Mouse (Mus musculus) brown adipose tissue, adult 24 weeks (tissue): ENCODE data around the gene Hba-a2. TPM values are rescaled to one million over a fixed set of nuclear protein-coding genes. Genes with fewer than 3 reads are reported as not detected.
"Not testable (repeated sequence)": the region's sequence is repeated elsewhere in the genome, so short reads cannot be mapped to it uniquely, and the experiment has no call there.

ENCODE experiments used
- H3K27ac ChIP-seq: fragments of 200-500 bp; replicated peaks from 2 replicates; pipeline ENCODE4 v1.5.1; 2012; ENCODE audit warnings: low read depth, mild to moderate bottlenecking, low read length
- H3K4me1 ChIP-seq: fragments of 200-500 bp; 2 replicates; pipeline ENCODE4 v1.6.1; 2012; ENCODE audit warnings: low read length, mixed read lengths; ENCODE audit not compliant: control insufficient read depth, insufficient read depth, insufficient read length
- H3K4me3 ChIP-seq: fragments of 200-500 bp; 2 replicates; pipeline ENCODE4 v1.5.1; 2012; ENCODE audit warnings: low read depth, mild to moderate bottlenecking, low read length, moderate library complexity; ENCODE audit not compliant: insufficient read depth
- polyA plus RNA-seq: library from polyadenylated mRNA; stranded (reverse); fragments of >200 nt; gene quantifications from 2 replicates; pipeline ENCODE4 v1.2.4, GENCODE M21; 2012; ENCODE audit not compliant: missing spikeins, insufficient read depth, insufficient read length

Gene Hba-a2
- polyA plus RNA-seq = 532 and 3,024 TPM in 2 replicates

DNA sequence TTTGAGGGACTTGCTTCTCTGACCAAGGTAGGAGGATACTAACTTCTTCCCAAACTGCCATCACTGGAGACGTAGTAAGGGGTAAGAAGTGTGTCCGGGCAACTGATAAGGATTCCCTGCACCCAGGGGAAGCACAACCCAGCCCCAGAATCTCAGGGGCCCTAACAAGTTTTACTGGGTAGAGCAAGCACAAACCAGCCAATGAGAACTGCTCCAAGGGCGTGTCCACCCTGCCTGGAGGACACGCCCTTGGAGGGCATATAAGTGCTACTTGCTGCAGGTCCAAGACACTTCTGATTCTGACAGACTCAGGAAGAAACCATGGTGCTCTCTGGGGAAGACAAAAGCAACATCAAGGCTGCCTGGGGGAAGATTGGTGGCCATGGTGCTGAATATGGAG, at the start of gene Hba-a2:
Hba-a2 (plus strand) TSS at position 287 of the 400 bp plus-strand sequence.
- not testable (repeated sequence) for H3K4me1 ChIP-seq, H3K4me3 ChIP-seq, H3K27ac ChIP-seq

- peaks cover 2% of the 10 kb centered on the region; the same call in 1 of the 2 replicates for H3K4me1 ChIP-seq
- no peak overlapping the region for H3K4me3 ChIP-seq
- H3K27ac ChIP-seq = no peak overlapping the region
Measured at GRCm38 (mm10) chr11:32247068-32247467, 49.2 kb upstream of the Hba-a2 start.

DNA sequence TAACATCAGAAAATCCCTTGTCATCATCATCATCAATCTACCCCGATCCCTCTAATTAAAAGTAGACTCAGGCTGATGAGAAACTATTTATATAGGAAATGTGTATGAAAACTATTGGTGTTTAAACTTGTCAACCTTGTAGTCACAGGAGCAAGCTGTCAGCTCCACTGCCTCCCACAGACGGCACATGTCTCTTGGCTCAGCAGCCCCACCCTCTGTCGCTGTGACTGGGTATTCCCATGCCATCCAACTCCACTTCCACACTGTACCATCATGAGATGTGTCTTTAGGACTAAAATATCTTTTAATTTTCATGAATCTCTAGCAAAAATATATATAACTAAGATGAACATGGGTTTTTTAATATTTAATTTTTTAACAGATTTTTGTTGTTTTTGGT, 47.9 kb upstream of the Hba-a2 start:
- peaks cover 2% of the 10 kb centered on the region; the same call in 1 of the 2 replicates for H3K4me1 ChIP-seq
- H3K27ac ChIP-seq = no peak overlapping the region
- H3K4me3 ChIP-seq = no peak overlapping the region

DNA sequence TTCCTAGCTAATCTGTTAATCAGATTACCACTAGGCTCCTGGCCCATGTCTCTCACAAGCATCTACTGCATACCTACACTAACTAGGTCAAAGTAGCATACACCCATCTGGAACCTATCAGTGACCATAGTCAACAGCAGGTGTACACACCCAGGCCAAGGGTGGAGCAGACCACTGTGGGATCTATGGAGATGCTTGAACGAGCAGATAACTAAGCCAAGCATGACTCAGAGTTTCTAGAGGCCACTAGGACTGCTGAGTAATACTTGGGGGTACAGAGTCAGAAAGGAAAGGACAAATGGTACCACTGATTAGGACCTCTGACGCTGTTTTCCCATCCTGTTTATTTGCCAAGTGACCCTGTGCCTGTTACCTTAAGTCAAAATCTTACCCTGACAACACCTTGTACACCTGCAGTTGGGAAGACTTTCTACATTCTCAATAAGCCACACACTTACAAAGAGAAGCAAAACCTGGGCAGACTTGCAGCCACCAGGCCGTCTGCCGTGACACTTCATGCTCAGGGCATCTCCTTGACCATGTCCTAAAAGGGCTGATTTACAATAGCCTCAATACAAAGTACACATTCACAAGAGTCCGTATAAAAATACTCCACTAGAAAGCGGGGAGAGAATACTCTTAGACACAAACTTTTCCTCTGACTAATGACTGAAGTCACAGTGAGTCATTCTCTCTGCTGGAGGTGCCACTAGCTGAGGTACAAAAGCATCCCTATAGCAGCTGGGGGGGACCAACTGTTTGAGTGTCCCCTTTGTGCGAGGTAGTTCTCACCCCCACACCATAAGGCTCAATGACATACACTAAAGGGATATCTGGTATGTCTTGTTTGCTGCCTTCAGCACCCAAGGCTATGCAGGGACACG, 45.2 kb upstream of the Hba-a2 start:
- Histone ChIP-seq H3K4me1 (no peaks in the 10 kb centered on the region), H3K4me3 (no peak overlapping the region), H3K27ac (no peak overlapping the region)

DNA sequence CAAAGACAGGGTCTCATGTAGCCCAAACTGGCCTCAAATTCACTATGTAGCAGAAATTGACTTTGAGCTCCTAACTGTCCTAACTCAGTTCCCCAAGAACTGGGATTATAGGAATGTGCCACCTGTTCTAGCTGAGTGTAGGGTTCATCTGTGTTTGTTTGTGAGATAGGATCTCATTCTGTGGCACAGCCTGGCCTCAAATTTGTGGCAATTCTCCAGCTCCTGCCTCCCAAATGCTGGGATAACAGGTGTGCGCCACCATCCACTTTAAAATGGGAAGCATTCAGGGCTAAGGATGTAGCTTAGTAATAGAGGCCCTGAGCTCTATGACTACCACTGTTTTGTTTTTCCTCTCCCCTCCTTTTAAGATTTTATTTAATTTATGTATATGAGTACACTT, 43.2 kb upstream of the Hba-a2 start:
- Histone ChIP-seq H3K4me3 (no peak overlapping the region), H3K4me1 (no peaks in the 10 kb centered on the region), H3K27ac (no peak overlapping the region)

GRCm38 (mm10) chr11:32256146-32256545, 40.1 kb upstream of the Hba-a2 start:
- H3K27ac ChIP-seq = no peak overlapping the region
- H3K4me1 ChIP-seq = no peaks in the 10 kb centered on the region
- H3K4me3 ChIP-seq = no peak overlapping the region

GRCm38 (mm10) chr11:32256566-32256965, 39.7 kb upstream of the Hba-a2 start:
- Histone ChIP-seq H3K4me1 (no peaks in the 10 kb centered on the region), H3K4me3 (no peak overlapping the region), H3K27ac (no peak overlapping the region)

- H3K4me3 ChIP-seq = no peak overlapping the region
- H3K27ac ChIP-seq = no peak overlapping the region
- no peaks in the 10 kb centered on the region for H3K4me1 ChIP-seq
Measured at GRCm38 (mm10) chr11:32262674-32263415, 33.4 kb upstream of the Hba-a2 start.

DNA sequence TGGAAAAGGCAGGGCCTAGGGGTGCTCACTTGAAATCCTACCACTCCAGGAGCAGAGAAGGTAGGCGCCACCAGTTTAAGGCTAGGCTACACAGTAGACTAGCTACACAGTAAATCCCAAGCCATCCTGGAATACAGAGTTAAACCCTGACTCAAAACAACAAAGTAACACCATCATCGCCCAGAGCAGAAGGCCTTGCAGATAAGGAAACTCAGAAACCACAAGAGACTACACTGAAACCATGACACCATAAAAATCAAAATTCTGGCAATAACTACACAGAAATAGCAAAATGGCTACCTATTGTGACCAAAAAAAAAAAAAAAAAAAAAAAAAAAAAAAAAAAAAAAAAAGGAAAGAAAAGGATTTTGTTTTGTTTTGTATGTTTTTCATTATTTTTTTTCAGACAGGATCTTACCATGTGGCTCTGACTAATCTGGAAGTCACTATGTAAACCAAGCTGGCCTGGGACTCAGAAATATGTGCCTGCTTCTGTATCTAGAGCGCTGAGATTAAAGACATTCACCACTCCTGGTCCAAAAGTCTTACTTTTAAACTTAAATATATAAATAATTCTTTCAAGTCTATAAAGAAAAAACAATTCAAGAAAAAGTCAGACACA, 31.1 kb upstream of the Hba-a2 start:
- no peak overlapping the region for H3K4me3 ChIP-seq
- no peaks in the 10 kb centered on the region for H3K4me1 ChIP-seq
- H3K27ac ChIP-seq = no peak overlapping the region

- Histone ChIP-seq H3K4me3 (no peak overlapping the region), H3K4me1 (no peaks in the 10 kb centered on the region), H3K27ac (no peak overlapping the region)
Measured at GRCm38 (mm10) chr11:32266194-32266593, 30.1 kb upstream of the Hba-a2 start.

- peak overlapping the region; percentile 91 for H3K27ac ChIP-seq
- H3K4me1 ChIP-seq = no peaks in the 10 kb centered on the region
- peak overlapping the region; percentile 98 for H3K4me3 ChIP-seq
Measured at GRCm38 (mm10) chr11:32266776-32267175, 29.5 kb upstream of the Hba-a2 start.

DNA sequence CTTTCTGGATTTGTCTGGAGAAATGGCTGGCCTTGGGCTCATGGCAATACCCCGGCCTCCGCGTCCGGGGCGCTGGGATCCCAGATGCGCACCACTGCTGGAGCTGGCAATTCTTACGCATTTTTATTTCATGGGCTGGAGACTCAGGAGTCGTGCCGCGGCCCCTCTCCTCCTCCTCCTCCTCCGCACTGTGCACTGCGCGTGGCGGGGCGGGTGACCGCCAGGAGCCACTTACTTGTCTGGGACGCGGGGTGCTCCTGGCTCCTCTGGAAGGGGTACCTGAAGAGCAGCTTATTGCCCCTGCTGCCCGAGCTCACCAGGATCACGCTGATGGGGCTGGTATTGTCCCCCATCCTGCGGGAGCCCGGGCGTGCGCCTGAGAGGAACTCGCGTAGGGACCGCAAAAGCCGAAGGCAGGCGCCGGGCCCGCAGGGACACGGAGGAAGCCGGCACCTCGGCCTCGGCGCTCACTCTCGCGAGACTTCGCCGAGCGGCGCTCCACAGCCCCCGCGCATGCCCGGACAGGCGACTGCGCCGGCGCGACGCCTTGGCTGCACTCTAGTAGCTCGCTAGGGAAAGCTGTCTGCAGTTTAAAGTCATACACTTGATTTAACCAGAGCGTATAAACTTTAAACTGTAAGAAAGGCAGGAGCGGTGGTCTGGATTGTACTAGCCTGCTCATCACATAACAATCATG, 29.0 kb upstream of the Hba-a2 start, which contains the start of gene Nprl3:
Nprl3 (minus strand) TSS at position 520 of the 697 bp plus-strand sequence.
- peak within 1 kb of the TSS; percentile 98 for H3K4me3 ChIP-seq
- H3K27ac ChIP-seq = peak within 1 kb of the TSS; percentile 91
- no peaks in the 10 kb centered on the region for H3K4me1 ChIP-seq

DNA sequence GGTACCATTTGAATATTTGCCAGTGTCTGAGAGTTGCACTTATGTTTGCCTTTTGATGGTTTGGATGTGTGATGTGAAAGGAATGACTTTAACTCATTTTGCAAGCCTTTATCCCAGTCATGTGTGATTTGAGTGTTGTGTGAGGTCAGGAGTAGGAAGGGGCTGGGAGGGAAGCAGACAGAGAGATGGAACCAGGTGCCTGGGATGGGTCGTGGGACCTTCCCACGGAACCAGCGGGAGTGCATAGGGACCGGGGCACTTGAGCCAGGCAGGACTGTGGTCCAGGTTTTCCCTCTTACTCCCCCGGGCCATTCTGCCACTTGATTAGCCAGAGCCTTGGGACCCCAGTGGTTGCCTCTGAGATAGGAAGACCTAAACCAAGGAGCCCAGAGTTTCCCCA, 28.3 kb upstream of the Hba-a2 start:
- Histone ChIP-seq H3K4me3 (peak overlapping the region; percentile 41; the same call in 1 of the 2 replicates), H3K27ac (no peak overlapping the region), H3K4me1 (no peaks in the 10 kb centered on the region)

DNA sequence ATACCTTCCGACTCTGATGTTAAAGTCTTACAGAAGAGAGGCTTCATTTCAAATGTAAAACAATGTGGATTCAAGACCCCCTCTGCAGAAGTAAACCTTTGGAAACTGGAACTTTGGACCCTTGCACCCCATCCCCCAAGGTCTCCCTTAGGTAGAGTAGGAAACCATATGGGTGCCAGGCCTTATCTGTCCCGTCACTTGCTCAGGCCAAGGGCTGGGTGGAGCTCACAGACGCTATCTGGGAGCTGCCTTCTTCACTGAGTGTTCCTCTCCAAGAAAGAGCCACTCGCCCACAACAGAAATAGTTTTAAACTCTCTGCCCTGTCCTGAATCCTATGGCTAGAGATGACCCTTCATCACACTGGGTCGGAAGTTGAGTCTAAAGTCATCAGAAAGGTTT, 27.3 kb upstream of the Hba-a2 start:
- no peak overlapping the region for H3K27ac ChIP-seq
- H3K4me3 ChIP-seq = no peak overlapping the region
- no peaks in the 10 kb centered on the region for H3K4me1 ChIP-seq

DNA sequence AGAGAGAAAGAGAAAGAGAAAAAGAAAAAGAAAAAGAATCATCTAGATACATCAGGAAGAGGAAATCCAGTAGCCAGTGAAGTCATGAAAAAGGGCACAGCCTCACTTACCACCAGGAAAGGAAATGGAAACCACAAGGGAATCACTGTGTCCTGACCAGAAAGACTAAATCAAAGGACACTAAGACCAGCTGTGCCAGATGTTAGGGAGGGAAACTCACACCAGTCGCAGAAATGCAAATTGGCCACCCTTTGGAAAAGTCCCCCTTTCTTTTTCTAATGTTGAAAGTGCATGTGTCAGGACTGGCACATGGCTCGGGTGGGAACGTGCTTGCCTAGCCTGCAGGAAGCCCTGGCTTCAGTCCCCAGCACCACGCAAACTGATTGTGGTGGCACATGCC, 25.1 kb upstream of the Hba-a2 start:
- no peak overlapping the region for H3K27ac ChIP-seq
- H3K4me1 ChIP-seq = no peaks in the 10 kb centered on the region
- no peak overlapping the region for H3K4me3 ChIP-seq
